Mouse (Mus musculus) embryonic facial prominence, embryonic 10.5 days (tissue): Measurements from ENCODE around the gene Mrm1. TPM values are rescaled to one million over a fixed set of nuclear protein-coding genes. Genes with fewer than 3 reads are reported as not detected.

Source experiments
- DNase-seq: peaks from one replicate; pipeline ENCODE4 v3.0.0-alpha.2; 2017; ENCODE audit warnings: low spot score
- H3K27ac ChIP-seq: fragments of 300-500 bp; sonication (generic); replicated peaks from 2 replicates; pipeline ENCODE4 v1.5.1; 2016; ENCODE audit warnings: mild to moderate bottlenecking
- H3K27me3 ChIP-seq: fragments of 300-500 bp; sonication (generic); replicated peaks from 2 replicates; pipeline ENCODE4 v1.6.1; 2016; ENCODE audit warnings: low read depth, mild to moderate bottlenecking; ENCODE audit not compliant: poor library complexity, severe bottlenecking
- H3K36me3 ChIP-seq: fragments of 300-500 bp; sonication (generic); replicated peaks from 2 replicates; pipeline ENCODE4 v1.6.1; 2016; ENCODE audit warnings: mild to moderate bottlenecking, moderate library complexity
- H3K4me1 ChIP-seq: fragments of 300-500 bp; sonication (generic); 2 replicates; pipeline ENCODE4 v1.6.1; 2016
- H3K4me3 ChIP-seq: fragments of 300-500 bp; sonication (generic); 2 replicates; pipeline ENCODE4 v1.5.1; 2016; ENCODE audit warnings: mild to moderate bottlenecking, moderate library complexity
- H3K9me3 ChIP-seq: fragments of 300-500 bp; sonication (generic); 2 replicates; pipeline ENCODE4 v1.6.1; 2016; ENCODE audit warnings: mild to moderate bottlenecking
- WGBS: fragments of 180-500 bp; shearing (Covaris S2); methylation state at CpG from one replicate; pipeline ENCODE4 v1.1.7; 2016; 5-methylcytosine and 5-hydroxymethylcytosine counted together
- polyA plus RNA-seq: library from polyadenylated mRNA; unstranded; fragments of >200 nt; fragmentation: Nextera tagmentation; extraction: Ambion mirVana; gene quantifications from 2 replicates; pipeline ENCODE4 v1.2.1, GENCODE M21; 2016

Gene Mrm1
- polyA plus RNA-seq, 1 experiment from 2014 or later: 12.0 TPM

DNA sequence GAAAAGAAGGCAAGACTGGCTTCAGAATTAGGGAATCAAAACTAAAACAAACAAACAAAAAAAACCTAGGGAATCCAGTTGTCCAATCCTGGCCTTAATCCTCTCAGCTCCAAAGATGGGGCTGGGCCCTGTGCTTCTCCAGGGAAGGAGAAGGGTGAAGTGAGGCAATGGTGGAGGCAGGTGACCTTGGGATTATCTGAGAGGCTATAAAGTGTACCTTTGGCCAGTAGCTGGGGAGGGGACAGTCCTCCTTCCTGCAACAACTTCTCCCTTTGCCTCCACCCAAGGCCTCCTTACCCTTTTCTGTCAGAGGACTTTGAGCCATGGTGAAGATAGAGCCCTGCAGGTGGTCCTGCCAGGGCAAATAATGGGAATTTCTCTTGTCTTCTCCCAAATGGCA is 8.2 kb upstream of the Mrm1 start:
- Histone ChIP-seq H3K4me3 (peak overlapping the region; percentile 88; the same call in 1 of the 2 replicates), H3K27me3 (no peaks in the 10 kb centered on the region), H3K9me3 (no peaks in the 10 kb centered on the region), H3K27ac (no peak overlapping the region), H3K36me3 (peaks cover 35% of the 10 kb centered on the region), H3K4me1 (peaks cover 20% of the 10 kb centered on the region)
- no peak for DNase-seq

DNA sequence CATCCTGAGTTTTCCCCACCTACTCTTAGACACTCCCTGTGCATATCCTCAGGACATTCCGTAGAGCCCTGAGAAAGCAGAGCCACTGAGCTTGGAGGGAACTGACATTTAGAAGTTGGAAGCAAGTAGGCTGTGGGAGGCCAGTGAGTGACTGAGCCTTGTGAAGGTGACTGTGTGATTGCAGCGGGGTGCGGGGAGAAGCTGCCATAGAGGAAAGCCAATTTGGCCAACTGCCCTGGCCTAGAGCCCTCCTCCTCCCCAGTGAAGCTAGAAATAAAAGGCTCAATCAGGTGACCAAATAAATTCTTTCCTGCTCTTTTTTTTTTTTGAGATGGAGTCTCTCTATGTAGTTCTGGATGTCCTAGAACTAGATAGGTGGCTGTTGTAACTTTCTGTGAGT is 6.9 kb upstream of the Mrm1 start:
- Histone ChIP-seq H3K27ac (no peak overlapping the region), H3K4me1 (peaks cover 20% of the 10 kb centered on the region), H3K27me3 (no peaks in the 10 kb centered on the region), H3K36me3 (peaks cover 35% of the 10 kb centered on the region), H3K4me3 (no peak overlapping the region), H3K9me3 (no peaks in the 10 kb centered on the region)
- no peak for DNase-seq
- 75% methylated on average over 3 of the region's 3 CpGs for WGBS

- H3K4me3 ChIP-seq: no peak overlapping the region
- H3K27ac ChIP-seq: no peak overlapping the region
- no peaks in the 10 kb centered on the region for H3K9me3 ChIP-seq
- no peaks in the 10 kb centered on the region for H3K27me3 ChIP-seq
- H3K36me3 ChIP-seq: peaks cover 28% of the 10 kb centered on the region
- peaks cover 20% of the 10 kb centered on the region for H3K4me1 ChIP-seq
- WGBS: 90% methylated on average over 10 of the region's 10 CpGs
- no peak for DNase-seq
Observed at GRCm38 (mm10) chr11:84825261-84825807, 6.0 kb upstream of the Mrm1 start.

DNA sequence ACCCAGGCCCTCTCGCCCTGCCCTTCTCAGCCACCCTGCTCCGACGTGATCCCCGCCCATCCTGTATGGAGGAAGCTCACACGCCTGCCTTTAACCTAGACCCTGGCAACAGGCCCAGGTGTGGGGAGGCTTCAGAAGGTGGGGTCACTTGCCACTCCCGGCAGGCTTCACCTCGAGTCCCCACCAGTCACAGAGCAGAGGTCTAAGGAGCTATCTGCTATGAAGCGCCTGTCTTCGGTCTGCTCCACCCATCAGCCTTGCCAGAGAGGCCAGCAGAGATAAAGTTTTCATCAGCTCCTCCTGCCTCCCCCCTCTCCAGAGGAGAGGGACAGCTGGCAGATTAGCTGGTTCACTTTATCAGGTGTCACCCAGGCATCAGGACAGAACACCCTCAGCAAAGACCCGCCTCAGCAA is 4.2 kb upstream of the Mrm1 start:
- Histone ChIP-seq H3K27me3 (no peaks in the 10 kb centered on the region), H3K36me3 (peaks cover 21% of the 10 kb centered on the region), H3K27ac (peak overlapping the region; percentile 60; the same call in 1 of the 2 replicates), H3K4me3 (no peak overlapping the region), H3K4me1 (peaks cover 22% of the 10 kb centered on the region), H3K9me3 (no peaks in the 10 kb centered on the region)
- WGBS: 68% methylated on average over 10 of the region's 10 CpGs
- no peak for DNase-seq

- no peaks in the 10 kb centered on the region for H3K9me3 ChIP-seq
- no peak overlapping the region for H3K4me3 ChIP-seq
- no peak for DNase-seq
- peaks cover 18% of the 10 kb centered on the region for H3K4me1 ChIP-seq
- no peaks in the 10 kb centered on the region for H3K27me3 ChIP-seq
- peaks cover 21% of the 10 kb centered on the region for H3K36me3 ChIP-seq
- H3K27ac ChIP-seq: no peak overlapping the region
- 76% methylated on average over 5 of the region's 5 CpGs for WGBS
Observed at GRCm38 (mm10) chr11:84822487-84822886, 3.2 kb upstream of the Mrm1 start.

DNA sequence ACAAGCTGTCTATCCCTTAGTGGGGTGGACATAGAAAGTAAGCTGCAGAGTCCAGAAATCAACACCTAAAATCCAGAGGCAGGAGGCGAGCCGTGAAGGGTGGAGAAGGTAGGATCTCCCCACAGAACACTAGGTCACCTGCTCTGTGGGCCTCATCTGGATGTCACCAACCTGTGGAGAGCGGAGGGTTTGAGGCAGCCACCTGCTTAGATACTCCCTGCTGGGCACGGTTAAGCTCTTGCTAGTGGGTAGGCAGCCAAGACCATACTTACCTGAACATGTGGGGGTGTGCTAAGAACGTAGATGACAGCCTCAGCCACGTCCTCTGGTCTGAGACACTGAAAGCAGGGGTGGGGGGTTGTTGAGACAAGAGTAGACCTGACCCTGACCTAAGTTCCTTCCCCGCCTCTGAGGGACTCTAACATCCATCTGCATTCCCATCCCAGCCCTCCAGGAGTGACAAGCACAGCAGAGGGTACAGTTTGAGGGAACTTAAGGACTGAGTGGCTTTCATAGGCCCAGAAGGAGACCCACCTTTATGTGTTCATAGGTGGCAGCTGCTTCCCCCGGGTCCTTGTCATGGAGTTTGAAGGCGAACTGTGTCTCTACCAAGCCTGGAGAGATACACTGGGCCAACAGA is 1.9 kb upstream of the Mrm1 start:
- peaks cover 21% of the 10 kb centered on the region for H3K36me3 ChIP-seq
- no peaks in the 10 kb centered on the region for H3K9me3 ChIP-seq
- no peak for DNase-seq
- 84% methylated on average over 9 of the region's 9 CpGs for WGBS
- H3K27ac ChIP-seq: no peak overlapping the region
- H3K4me1 ChIP-seq: peaks cover 16% of the 10 kb centered on the region
- no peaks in the 10 kb centered on the region for H3K27me3 ChIP-seq
- no peak overlapping the region for H3K4me3 ChIP-seq

GRCm38 (mm10) chr11:84818085-84818960 is 992 bp downstream of the Mrm1 start:
- Histone ChIP-seq H3K4me1 (peaks cover 20% of the 10 kb centered on the region), H3K4me3 (peak overlapping the region; percentile 67), H3K9me3 (no peaks in the 10 kb centered on the region), H3K36me3 (peaks cover 17% of the 10 kb centered on the region), H3K27ac (peak overlapping the region; percentile 75), H3K27me3 (no peaks in the 10 kb centered on the region)
- under 1% methylated on average over 39 of the region's 39 CpGs for WGBS
- peak; percentile 73 for DNase-seq

GRCm38 (mm10) chr11:84817362-84817761 is 2.0 kb downstream of the Mrm1 start:
- peaks cover 17% of the 10 kb centered on the region for H3K36me3 ChIP-seq
- 80% methylated on average over 6 of the region's 6 CpGs for WGBS
- no peak for DNase-seq
- peaks cover 20% of the 10 kb centered on the region for H3K4me1 ChIP-seq
- no peak overlapping the region for H3K27ac ChIP-seq
- no peaks in the 10 kb centered on the region for H3K27me3 ChIP-seq
- no peak overlapping the region for H3K4me3 ChIP-seq
- no peaks in the 10 kb centered on the region for H3K9me3 ChIP-seq

DNA sequence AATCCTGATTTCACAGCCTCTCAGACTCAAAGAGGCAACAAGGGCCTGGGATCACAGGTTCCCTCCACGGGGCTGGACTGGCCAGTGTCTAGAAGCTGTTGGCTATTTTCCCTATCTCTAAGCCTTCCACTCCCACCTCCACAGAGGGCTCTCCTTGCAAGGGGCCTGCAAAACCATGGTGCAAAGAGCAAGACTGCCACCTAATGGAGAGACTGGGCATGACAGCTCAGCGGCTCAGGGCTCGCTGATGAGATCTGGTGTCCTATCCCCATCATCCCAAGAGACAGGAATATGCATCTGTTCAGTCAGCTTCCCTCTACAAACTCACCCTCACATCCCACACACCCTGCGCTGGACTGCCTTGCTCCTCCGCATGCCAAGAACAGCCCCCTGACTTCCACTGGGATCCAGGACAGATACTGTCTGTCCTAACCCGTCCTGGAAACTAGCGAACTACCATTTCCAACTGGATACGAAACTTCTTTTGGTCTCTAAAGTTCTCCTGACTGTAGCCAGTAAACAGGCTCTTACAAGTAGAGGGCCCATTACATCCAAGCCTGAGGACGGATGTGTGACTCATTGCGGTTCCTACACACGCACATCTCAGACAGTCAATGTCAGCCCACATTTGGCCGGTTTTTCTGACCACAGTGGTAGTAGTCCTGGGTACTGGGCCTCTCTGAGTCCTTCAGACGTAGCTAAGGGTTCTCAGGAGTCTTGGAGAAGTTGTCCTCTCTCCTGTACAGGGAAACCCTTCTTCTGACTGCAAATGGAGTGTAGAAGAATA is 5.4 kb downstream of the Mrm1 start:
- no peaks in the 10 kb centered on the region for H3K9me3 ChIP-seq
- no peak overlapping the region for H3K4me3 ChIP-seq
- no peaks in the 10 kb centered on the region for H3K27me3 ChIP-seq
- 53% methylated on average over 13 of the region's 13 CpGs for WGBS
- peaks cover 4% of the 10 kb centered on the region; the same call in 1 of the 2 replicates for H3K36me3 ChIP-seq
- DNase-seq: peak; percentile 86
- no peak overlapping the region for H3K27ac ChIP-seq
- H3K4me1 ChIP-seq: peaks cover 13% of the 10 kb centered on the region

GRCm38 (mm10) chr11:84804373-84804772 is 14.9 kb downstream of the Mrm1 start:
- H3K27me3 ChIP-seq: peaks cover 7% of the 10 kb centered on the region; the same call in 1 of the 2 replicates
- no peak overlapping the region for H3K27ac ChIP-seq
- 87% methylated on average over 4 of the region's 4 CpGs for WGBS

GRCm38 (mm10) chr11:84797627-84798353 is 21.5 kb downstream of the Mrm1 start:
- WGBS: 19% methylated on average over 21 of the region's 21 CpGs
- no peaks in the 10 kb centered on the region for H3K9me3 ChIP-seq
- no peak overlapping the region for H3K27ac ChIP-seq
- no peaks in the 10 kb centered on the region for H3K36me3 ChIP-seq
- H3K27me3 ChIP-seq: peaks cover 39% of the 10 kb centered on the region
- DNase-seq: peak; percentile 87
- H3K4me1 ChIP-seq: peaks cover 18% of the 10 kb centered on the region
- no peak overlapping the region for H3K4me3 ChIP-seq

More at GRCm38 (mm10) chr11:84804373-84804772, 14.9 kb downstream of the Mrm1 start:
- Histone ChIP-seq H3K9me3 (no peaks in the 10 kb centered on the region), H3K4me1 (no peaks in the 10 kb centered on the region), H3K4me3 (no peak overlapping the region), H3K36me3 (no peaks in the 10 kb centered on the region)
- no peak for DNase-seq
